7 mouse cellular contexts compared by ENCODE assay signal in genomic region chr7:127091114-127091896, GRCm38 (mm10). TPM values are rescaled to one million over a fixed set of nuclear protein-coding genes. Genes with fewer than 3 reads are reported as not detected.
DNase-seq lines count a peak whose midpoint lies in the region; ATAC-seq and TF ChIP-seq lines count a peak whose summit lies in the region.

Gene AI467606, plus strand, starts transcription at chr7:127091359.

- peak within 1 kb of the TSS; percentile 76 for H3ac ChIP-seq in C2C12 (ENCODE audit: control insufficient read depth, insufficient read length, low read depth)

- 59% methylated on average over 16 of the region's 16 CpGs for WGBS in intestine, embryonic 16.5 days
- WGBS in lung, embryonic 15.5 days: 55% methylated on average over 16 of the region's 16 CpGs

- peak within 1 kb of the TSS; percentile 44 for H3K9ac ChIP-seq in intestine, embryonic 16.5 days (ENCODE audit: low read depth, low read length)
- 0 out of 2 replicates have a peak within 1 kb of the TSS, but pooled peaks have one; percentile 14 for H3K9ac ChIP-seq in lung, embryonic 15.5 days

- peaks cover 14% of the 10 kb centered on the region for H3K36me3 ChIP-seq in C2C12 (ENCODE audit: control insufficient read depth, insufficient read depth)
- H3K36me3 ChIP-seq in E14TG2a.4 (ENCODE audit: insufficient read depth, low read length): peaks cover 28% of the 10 kb centered on the region
- H3K36me3 ChIP-seq in erythroblast, embryonic 14.5 days (ENCODE audit: control insufficient read depth): peaks cover 24% of the 10 kb centered on the region
- no peaks in the 10 kb centered on the region for H3K36me3 ChIP-seq in intestine, embryonic 16.5 days (ENCODE audit: control insufficient read depth, insufficient read depth, low read length)
- no peaks in the 10 kb centered on the region for H3K36me3 ChIP-seq in lung, embryonic 15.5 days

- H3K79me2 ChIP-seq in C2C12 (ENCODE audit: control insufficient read depth, insufficient read depth): peaks cover 26% of the 10 kb centered on the region

- peak; percentile 91 for ATAC-seq in intestine, embryonic 16.5 days
- peak; percentile 81 for ATAC-seq in lung, embryonic 15.5 days (ENCODE audit: borderline replicate concordance, extremely low read depth, low FRiP score, low TSS enrichment)

- H3K4me2 ChIP-seq in intestine, embryonic 16.5 days (ENCODE audit: low read depth, low read length): peak within 1 kb of the TSS; percentile 40
- peak within 1 kb of the TSS; percentile 48 for H3K4me2 ChIP-seq in lung, embryonic 15.5 days

- no peaks in the 10 kb centered on the region for H3K9me3 ChIP-seq in E14TG2a.4 (ENCODE audit: low read length)
- no peaks in the 10 kb centered on the region for H3K9me3 ChIP-seq in erythroblast, embryonic 14.5 days (ENCODE audit: control insufficient read depth, low read length)
- H3K9me3 ChIP-seq in intestine, embryonic 16.5 days (ENCODE audit: control insufficient read depth, low read length): no peaks in the 10 kb centered on the region
- no peaks in the 10 kb centered on the region for H3K9me3 ChIP-seq in lung, embryonic 15.5 days

- H3K27me3 ChIP-seq in C2C12 (ENCODE audit: control insufficient read depth, insufficient read depth, insufficient read length) (no peaks in the 10 kb centered on the region), E14TG2a.4 (ENCODE audit: insufficient read depth, low read length) (no peaks in the 10 kb centered on the region)
- no peaks in the 10 kb centered on the region for H3K27me3 ChIP-seq in erythroblast, embryonic 14.5 days (ENCODE audit: control insufficient read depth)
- H3K27me3 ChIP-seq in intestine, embryonic 16.5 days (replicated peaks; ENCODE audit: control insufficient read depth, insufficient read depth, low read length): no peaks in the 10 kb centered on the region
- H3K27me3 ChIP-seq in lung, embryonic 15.5 days: no peaks in the 10 kb centered on the region

- peaks cover 14% of the 10 kb centered on the region for H3K79me3 ChIP-seq in C2C12 (ENCODE audit: low read depth)

- H3K27ac ChIP-seq in intestine, embryonic 16.5 days (ENCODE audit: low read length): peak within 1 kb of the TSS; percentile 47
- H3K27ac ChIP-seq in lung, embryonic 15.5 days: peak within 1 kb of the TSS; percentile 71

- H3K4me1 ChIP-seq in E14TG2a.4 (replicated peaks; ENCODE audit: low read depth, low read length): peaks cover 57% of the 10 kb centered on the region
- H3K4me1 ChIP-seq in erythroblast, embryonic 14.5 days (ENCODE audit: control insufficient read depth): peaks cover 52% of the 10 kb centered on the region
- H3K4me1 ChIP-seq in intestine, embryonic 16.5 days (ENCODE audit: control insufficient read depth, insufficient read depth, low read length): peaks cover 16% of the 10 kb centered on the region
- H3K4me1 ChIP-seq in lung, embryonic 15.5 days: 0 out of 2 replicates have a peak, but pooled peaks cover 12% of the 10 kb centered on the region

- TF ChIP-seq CTCF in C2C12 (IDR thresholded peaks at IDR 0.05; ENCODE audit: control insufficient read depth, insufficient read depth, insufficient read length) (no peak), E14TG2a.4 (conservative IDR thresholded peaks at IDR 0.05; ENCODE audit: low read length) (no peak)

- peak within 1 kb of the TSS; percentile 63 for H3K4me3 ChIP-seq in C2C12 (ENCODE audit: insufficient read depth, poor library complexity, severe bottlenecking)
- H3K4me3 ChIP-seq in E14TG2a.4 (replicated peaks; ENCODE audit: low read length): peak within 1 kb of the TSS; percentile 87
- peak within 1 kb of the TSS; percentile 76 for H3K4me3 ChIP-seq in erythroblast, embryonic 14.5 days (replicated peaks)
- peak within 1 kb of the TSS; percentile 20 for H3K4me3 ChIP-seq in intestine, embryonic 16.5 days (ENCODE audit: low read length)
- H3K4me3 ChIP-seq in lung, embryonic 15.5 days: peak within 1 kb of the TSS; percentile 34

- peak; percentile 98 for DNase-seq in spleen, postnatal 36 days (ENCODE audit: low spot score in 2 of 2)
- DNase-seq in left cerebral cortex, adult 9 months (ENCODE audit: low spot score in 2 of 2): no peak

TF ChIP-seq in C2C12, 6 proteins besides CTCF, POLR2A, EP300 and RAD21:
- TF ChIP-seq MYOD1 (IDR thresholded peaks at IDR 0.05; ENCODE audit: control insufficient read depth, insufficient read length, low read depth) (peak; percentile 96), MYOG (IDR thresholded peaks at IDR 0.05; ENCODE audit: control insufficient read depth, extremely low read depth, insufficient read length) (no peak)
TF ChIP-seq in C2C12: peak in this region for 1.

RNA-seq across cellular contexts. Expression of gene AI467606, which starts in this region (rescaled TPM):
- 34.0 TPM for polyA plus RNA-seq in C2C12 (2012; fragmentation: generic; extraction: Trizol)
- polyA plus RNA-seq in erythroblast, embryonic 14.5 days (2012): 1.2 and 1.4 TPM in 2 replicates
- polyA plus RNA-seq in intestine, embryonic 16.5 days (2015; fragmentation: Nextera tagmentation; extraction: Ambion mirVana): 7.4 and 7.7 TPM in 2 replicates
- polyA plus RNA-seq in lung, embryonic 15.5 days (2015; fragmentation: Nextera tagmentation; extraction: Ambion mirVana): 7.7 and 10.1 TPM in 2 replicates

Comparison
In these comparisons a context has a peak if more than half of its experiments do, and no peak if none do; other contexts are left out.
1. H3K4me3 ChIP-seq: peak in every context shown above with its lines; median percentile 87 in E14TG2a.4; 76 in erythroblast, embryonic 14.5 days; 63 in C2C12; 34 in lung, embryonic 15.5 days; 20 in intestine, embryonic 16.5 days.
2. DNase-seq: peak in spleen, postnatal 36 days (2 of 2); none in left cerebral cortex, adult 9 months (0 of 2).